Mouse (Mus musculus): Measurements from ENCODE around the gene Adgrl3.

Adgrl3 gene

GRCm38 (mm10) chr5:81077031-81077430 lies 57.1 kb downstream of the Adgrl3 start:
- no peak for DNase-seq

- no peak for DNase-seq
Observed at GRCm38 (mm10) chr5:81077990-81078389, 58.1 kb downstream of the Adgrl3 start.

- DNase-seq = no peak
Observed at GRCm38 (mm10) chr5:81083698-81084360, 63.9 kb downstream of the Adgrl3 start.

GRCm38 (mm10) chr5:81085152-81085551 lies 65.2 kb downstream of the Adgrl3 start:
- no peak for DNase-seq

GRCm38 (mm10) chr5:81088667-81089066 lies 68.7 kb downstream of the Adgrl3 start:
- DNase-seq = no peak

- DNase-seq = no peak
Observed at GRCm38 (mm10) chr5:81094618-81095017, 74.7 kb downstream of the Adgrl3 start.

GRCm38 (mm10) chr5:81097131-81097530 lies 77.2 kb downstream of the Adgrl3 start:
- DNase-seq = no peak

GRCm38 (mm10) chr5:81107431-81107830 lies 87.5 kb downstream of the Adgrl3 start:
- DNase-seq = no peak

GRCm38 (mm10) chr5:81124483-81124882 lies 104.5 kb downstream of the Adgrl3 start:
- no peak for DNase-seq

GRCm38 (mm10) chr5:81127639-81128038 lies 107.7 kb downstream of the Adgrl3 start:
- no peak for DNase-seq

- no peak for DNase-seq
Observed at GRCm38 (mm10) chr5:81136394-81136793, 116.5 kb downstream of the Adgrl3 start.

GRCm38 (mm10) chr5:81155791-81156190 lies 135.9 kb downstream of the Adgrl3 start:
- DNase-seq = no peak

GRCm38 (mm10) chr5:81156281-81156680 lies 136.3 kb downstream of the Adgrl3 start:
- DNase-seq = no peak

GRCm38 (mm10) chr5:81156796-81157195 lies 136.9 kb downstream of the Adgrl3 start:
- no peak for DNase-seq

GRCm38 (mm10) chr5:81159013-81159412 lies 139.1 kb downstream of the Adgrl3 start:
- DNase-seq = no peak

- DNase-seq = no peak
Observed at GRCm38 (mm10) chr5:81160431-81160830, 140.5 kb downstream of the Adgrl3 start.

GRCm38 (mm10) chr5:81188871-81189485 lies 169.0 kb downstream of the Adgrl3 start:
- DNase-seq = no peak

GRCm38 (mm10) chr5:81200354-81200753 lies 180.4 kb downstream of the Adgrl3 start:
- DNase-seq = no peak

- DNase-seq = no peak
Observed at GRCm38 (mm10) chr5:81201885-81202284, 181.9 kb downstream of the Adgrl3 start.

- DNase-seq = no peak
Observed at GRCm38 (mm10) chr5:81218500-81219057, 198.6 kb downstream of the Adgrl3 start.

GRCm38 (mm10) chr5:81224465-81224864 lies 204.5 kb downstream of the Adgrl3 start:
- DNase-seq = no peak

GRCm38 (mm10) chr5:81225486-81225885 lies 205.5 kb downstream of the Adgrl3 start:
- DNase-seq = no peak

- no peak for DNase-seq
Observed at GRCm38 (mm10) chr5:81227256-81227655, 207.3 kb downstream of the Adgrl3 start.

GRCm38 (mm10) chr5:81248724-81249123 lies 228.8 kb downstream of the Adgrl3 start:
- no peak for DNase-seq

All from B cell, adult 2 months (primary cell).